Mouse (Mus musculus): ENCODE measurements around the gene Gm11060. TPM values are rescaled to one million over a fixed set of nuclear protein-coding genes. Genes with fewer than 3 reads are reported as not detected.

Gm11060 gene
- not detected for polyA plus RNA-seq (2017; shearing (Covaris generic))

GRCm38 (mm10) chr2:105091718-105092117 is at the start of gene Gm11060:
Gene Gm11060 (plus strand): TSS chr2:105092018.

GRCm38 (mm10) chr2:105126279-105126678 is 34.5 kb downstream of the Gm11060 start, which contains the start of gene Wt1:
Gene Wt1 (plus strand): TSS chr2:105126529.

Other genes starting within 250 kb of the Gm11060 start
- 3.5 TPM for gene Prrg4, start 242.1 kb upstream of the Gm11060 start, polyA plus RNA-seq (2017; shearing (Covaris generic))
- 1.6 TPM for gene Ccdc73, start 224.2 kb upstream of the Gm11060 start, polyA plus RNA-seq (2017; shearing (Covaris generic))
- gene Eif3m, start 74.9 kb upstream of the Gm11060 start, polyA plus RNA-seq (2017; shearing (Covaris generic)): 300 TPM
- not detected for gene Wt1, start 34.5 kb downstream of the Gm11060 start, polyA plus RNA-seq (2017; shearing (Covaris generic))
- not detected for gene Them7, start 132.3 kb downstream of the Gm11060 start, polyA plus RNA-seq (2017; shearing (Covaris generic))